ENCODE assay signal across 21 mouse cellular contexts in the genomic region with DNA sequence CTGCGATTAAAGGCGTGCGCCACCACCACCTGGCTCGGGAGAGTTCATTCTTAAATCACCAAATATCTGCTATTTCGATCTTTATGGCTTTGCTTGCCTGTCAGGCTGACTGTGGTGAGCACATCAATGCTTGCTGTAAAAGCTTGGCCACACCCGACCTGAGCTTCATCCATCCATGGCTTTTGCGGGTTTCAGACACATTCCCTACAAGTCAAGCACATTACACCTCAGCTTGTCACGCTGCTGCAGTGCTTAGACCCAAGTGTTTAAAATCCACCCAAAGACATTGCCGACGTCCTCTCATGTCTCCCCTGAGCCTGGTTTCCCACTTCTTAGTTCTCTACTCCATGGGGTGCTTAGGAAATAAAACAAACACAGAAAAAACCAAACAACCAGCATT. TPM values are rescaled to one million over a fixed set of nuclear protein-coding genes. Genes with fewer than 3 reads are reported as not detected.
A peak's percentile ranks its signal among the peaks of the same experiment; 100 is the strongest.
DNase-seq lines count a peak whose midpoint lies in the region; ATAC-seq and TF ChIP-seq lines count a peak whose summit lies in the region.
"Had no signal": no experiment of that assay in that cellular context is flagged by ENCODE, and none has a peak within 500 bp of the region (broad histone marks: within the 10 kb centered on the region; RNA-seq: fewer than 3 reads in every experiment).

No protein-coding gene starts in this region.

- no peak overlapping the region for H3K4me2 ChIP-seq in heart, embryonic 13.5 days
- no peak overlapping the region for H3K4me2 ChIP-seq in hindbrain, embryonic 14.5 days (replicated peaks)
- no peak overlapping the region for H3K4me2 ChIP-seq in hindbrain, embryonic 12.5 days (replicated peaks)

- WGBS in heart, embryonic 13.5 days: 77% methylated on average over 10 of the region's 10 CpGs
- WGBS in hindbrain, embryonic 14.5 days: 90% methylated on average over 10 of the region's 10 CpGs
- 90% methylated on average over 10 of the region's 10 CpGs for WGBS in hindbrain, embryonic 12.5 days

- POLR2A ChIA-PET in Patski (lab: Charles Lee): interaction anchor here (0.8 to 1.0 kb wide), 3 partner anchors 16 to 213 kb away, joined by 3 to 4 read pairs (median 3); no protein-coding TSS in a partner anchor

- ATAC-seq in heart, embryonic 13.5 days (ENCODE audit: extremely low read depth, insufficient number of reproducible peaks, low FRiP score, low TSS enrichment): no peak
- ATAC-seq in hindbrain, embryonic 14.5 days (ENCODE audit: low FRiP score): no peak
- ATAC-seq in hindbrain, embryonic 12.5 days (ENCODE audit: low FRiP score): no peak
- ATAC-seq in Patski: peak; percentile 84
- no peak for ATAC-seq in megakaryocyte progenitor cell, adult 5-6 weeks (replicated peaks; ENCODE audit: poor library complexity)
- ATAC-seq: activated CD4-positive, CD25-positive, alpha-beta regulatory T cell, adult 4 months; CD4-positive, CD25-positive, alpha-beta regulatory T cell, adult 4 months had no signal

- H3K36me3 ChIP-seq in heart, embryonic 13.5 days: no peaks in the 10 kb centered on the region
- H3K36me3 ChIP-seq in hindbrain, embryonic 14.5 days (replicated peaks; ENCODE audit: control insufficient read depth, insufficient read depth): no peaks in the 10 kb centered on the region
- H3K36me3 ChIP-seq in hindbrain, embryonic 12.5 days: no peaks in the 10 kb centered on the region
- H3K36me3 ChIP-seq: G1E had no signal

- H3K4me3 ChIP-seq in heart, embryonic 13.5 days: no peak overlapping the region
- H3K4me3 ChIP-seq in hindbrain, embryonic 14.5 days (replicated peaks; ENCODE audit: low read length): no peak overlapping the region
- H3K4me3 ChIP-seq in hindbrain, embryonic 12.5 days: no peak overlapping the region

- in situ Hi-C loops in Patski (cut with MboI; ENCODE audit: low pct_unique_long_range_greater_than_20kb): loop anchor here (25.0 kb wide), 1 partner anchor 547 kb away; no protein-coding TSS in a partner anchor

- 0 out of 2 replicates have a peak overlapping the region, but pooled peaks have one; percentile 3 for H3K9ac ChIP-seq in heart, embryonic 13.5 days
- no peak overlapping the region for H3K9ac ChIP-seq in hindbrain, embryonic 14.5 days
- H3K9ac ChIP-seq in hindbrain, embryonic 12.5 days: no peak overlapping the region

- H3K4me1 ChIP-seq in heart, embryonic 13.5 days: peaks cover 46% of the 10 kb centered on the region
- 0 out of 2 replicates have a peak, but pooled peaks cover 20% of the 10 kb centered on the region for H3K4me1 ChIP-seq in hindbrain, embryonic 14.5 days (replicated peaks; ENCODE audit: control insufficient read depth, insufficient read depth, low read length)
- peaks cover 18% of the 10 kb centered on the region for H3K4me1 ChIP-seq in hindbrain, embryonic 12.5 days

- no peak for TF ChIP-seq CTCF in Patski (IDR thresholded peaks at IDR 0.05)

- no peaks in the 10 kb centered on the region for H3K27me3 ChIP-seq in heart, embryonic 13.5 days (replicated peaks)
- no peaks in the 10 kb centered on the region for H3K27me3 ChIP-seq in hindbrain, embryonic 14.5 days (ENCODE audit: control insufficient read depth, insufficient read depth, low read length)
- H3K27me3 ChIP-seq in hindbrain, embryonic 12.5 days: no peaks in the 10 kb centered on the region
- no peaks in the 10 kb centered on the region for H3K27me3 ChIP-seq in Patski
- H3K27me3 ChIP-seq: CH12.LX had no signal

- no peak for DNase-seq in heart, adult 11 months
- no peak for DNase-seq in hindbrain, embryonic 14.5 days (ENCODE audit: low spot score)
- DNase-seq in Patski (ENCODE audit: low read depth, low spot score): peak; percentile 57
- DNase-seq: adrenal gland, adult 2 months; adrenal gland, adult 8-10 months; adrenal gland, postnatal 10 days; adrenal gland, postnatal 14 days; adrenal gland, postnatal 25 days; adrenal gland, postnatal 36 days; B cell, adult 2 months; cerebellum, adult 11 months; cerebellum, adult 11-12 months; cerebellum, adult 18-20 months; cerebellum, adult 2 months had no signal

- CTCF ChIA-PET in Patski (lab: Charles Lee): interaction anchor here (1.0 to 1.7 kb wide), 3 partner anchors 8 to 15 kb away, joined by 3 to 5 read pairs (median 4); no protein-coding TSS in a partner anchor

- no peak overlapping the region for H3K27ac ChIP-seq in heart, embryonic 13.5 days (replicated peaks)
- peak overlapping the region; percentile 33; the same call in 1 of the 2 replicates for H3K27ac ChIP-seq in hindbrain, embryonic 14.5 days
- no peak overlapping the region for H3K27ac ChIP-seq in hindbrain, embryonic 12.5 days

- no peaks in the 10 kb centered on the region for H3K9me3 ChIP-seq in heart, embryonic 13.5 days
- no peaks in the 10 kb centered on the region for H3K9me3 ChIP-seq in hindbrain, embryonic 14.5 days (ENCODE audit: control insufficient read depth, low read length)
- H3K9me3 ChIP-seq in hindbrain, embryonic 12.5 days (replicated peaks): no peaks in the 10 kb centered on the region
- H3K9me3 ChIP-seq: G1E had no signal

RNA-seq across cellular contexts. Expression of gene Thumpd2, which starts 55.8 kb away (rescaled TPM):
- polyA plus RNA-seq in heart, embryonic 13.5 days (2015; fragmentation: Nextera tagmentation; extraction: Ambion mirVana): 8.9 and 9.5 TPM in 2 replicates
- polyA plus RNA-seq in hindbrain, embryonic 14.5 days (2014; fragmentation: Nextera tagmentation; extraction: Ambion mirVana): 8.8 and 9.8 TPM in 2 replicates
- 12.9 and 13.3 TPM in 2 replicates for polyA plus RNA-seq in hindbrain, embryonic 12.5 days (2016; fragmentation: Nextera tagmentation; extraction: Ambion mirVana)
- 8.5 TPM for polyA plus RNA-seq in Patski (2021)
- 12.0 and 12.6 TPM in 2 replicates for total RNA-seq in megakaryocyte progenitor cell, adult 5-6 weeks (2015)
- total RNA-seq in megakaryocyte progenitor cell, adult 5-6 weeks (2017): 16.3 and 17.1 TPM in 2 replicates
